Mouse (Mus musculus) c-Kit-positive CD71-positive TER-119-negative erythroid progenitor cells, embryonic 14.5 days (primary cell): ENCODE measurements around the gene Gm20388.

Source experiments
- DNase-seq: peaks from one replicate; pipeline ENCODE4 v3.0.0-alpha.2; 2013; ENCODE audit warnings: low read depth

The Gm20388 gene

GRCm38 (mm10) chr8:121018236-121018635 lies 1107.6 kb downstream of the Gm20388 start:
- no peak for DNase-seq

- no peak for DNase-seq
Observed at GRCm38 (mm10) chr8:121021488-121021887, 1110.8 kb downstream of the Gm20388 start.

GRCm38 (mm10) chr8:121023003-121023402 lies 1112.4 kb downstream of the Gm20388 start:
- DNase-seq: no peak

- no peak for DNase-seq
Observed at GRCm38 (mm10) chr8:121023736-121024135, 1113.1 kb downstream of the Gm20388 start.

- no peak for DNase-seq
Observed at GRCm38 (mm10) chr8:121025486-121025885, 1114.8 kb downstream of the Gm20388 start.

- DNase-seq: no peak
Observed at GRCm38 (mm10) chr8:121027787-121028186, 1117.1 kb downstream of the Gm20388 start.

GRCm38 (mm10) chr8:121029076-121029475 lies 1118.4 kb downstream of the Gm20388 start:
- no peak for DNase-seq

- DNase-seq: no peak
Observed at GRCm38 (mm10) chr8:121030496-121031040, 1119.9 kb downstream of the Gm20388 start.

GRCm38 (mm10) chr8:121033299-121034013 lies 1122.8 kb downstream of the Gm20388 start:
- DNase-seq: no peak

- DNase-seq: no peak
Observed at GRCm38 (mm10) chr8:121035611-121036010, 1125.0 kb downstream of the Gm20388 start.

GRCm38 (mm10) chr8:121043719-121044440 lies 1133.2 kb downstream of the Gm20388 start:
- DNase-seq: no peak

GRCm38 (mm10) chr8:121047441-121047840 lies 1136.8 kb downstream of the Gm20388 start:
- no peak for DNase-seq

- no peak for DNase-seq
Observed at GRCm38 (mm10) chr8:121058081-121058480, 1147.4 kb downstream of the Gm20388 start.

GRCm38 (mm10) chr8:121059098-121059497 lies 1148.5 kb downstream of the Gm20388 start:
- DNase-seq: no peak

- no peak for DNase-seq
Observed at GRCm38 (mm10) chr8:121062521-121062920, 1151.9 kb downstream of the Gm20388 start.

- DNase-seq: no peak
Observed at GRCm38 (mm10) chr8:121063649-121064048, 1153.0 kb downstream of the Gm20388 start.

- DNase-seq: no peak
Observed at GRCm38 (mm10) chr8:121071454-121071853, 1160.8 kb downstream of the Gm20388 start.

GRCm38 (mm10) chr8:121072406-121073130 lies 1161.9 kb downstream of the Gm20388 start:
- no peak for DNase-seq

- no peak for DNase-seq
Observed at GRCm38 (mm10) chr8:121073174-121074107, 1162.8 kb downstream of the Gm20388 start.

- no peak for DNase-seq
Observed at GRCm38 (mm10) chr8:121074108-121074847, 1163.6 kb downstream of the Gm20388 start.

- DNase-seq: no peak
Observed at GRCm38 (mm10) chr8:121074848-121075145, 1164.2 kb downstream of the Gm20388 start.
